Mouse (Mus musculus) MEL (cell line): Measurements from ENCODE around the gene S100a5. TPM values are rescaled to one million over a fixed set of nuclear protein-coding genes. Genes with fewer than 3 reads are reported as not detected.

Experiments
- DNase-seq: peaks from one replicate; pipeline ENCODE4 v3.0.0; 2011; ENCODE audit warnings: low read depth, low spot score
- H3K27ac ChIP-seq: 2 replicates; pipeline ENCODE4 v1.5.1; 2012; ENCODE audit warnings: low read depth, mild to moderate bottlenecking, control low read depth, low read length, moderate library complexity; ENCODE audit not compliant: control insufficient read depth
- H3K27me3 ChIP-seq, 2 experiments: fragments of 150-350 bp in 1 of 2; sonication (generic) in 1 of 2; 2 replicates each; pipeline ENCODE4 v1.6.1; 2012; ENCODE audit warnings: low read length in 2 of 2, mild to moderate bottlenecking in 2 of 2, improper control_type of control experiment in 1 of 2, moderate library complexity in 1 of 2; ENCODE audit not compliant: insufficient read depth in 2 of 2, control insufficient read depth in 1 of 2
- H3K36me3 ChIP-seq, 2 experiments: 2 replicates each; pipeline ENCODE4 v1.6.1; 2012 to 2014; ENCODE audit warnings: low read length in 2 of 2, improper control_type of control experiment in 1 of 2, inconsistent platforms in 1 of 2, mild to moderate bottlenecking in 1 of 2; ENCODE audit not compliant: insufficient read depth in 2 of 2, control insufficient read depth in 1 of 2
- H3K4me1 ChIP-seq, 2 experiments: fragments of 150-350 bp in 1 of 2; sonication (generic) in 1 of 2; 2 replicates each; pipeline ENCODE4 v1.6.1; 2012; ENCODE audit warnings: low read length in 2 of 2, improper control_type of control experiment in 1 of 2, mild to moderate bottlenecking in 1 of 2; ENCODE audit not compliant: insufficient read depth in 2 of 2, control insufficient read depth in 1 of 2
- H3K4me3 ChIP-seq, 2 experiments: fragments of 150-350 bp in 1 of 2; sonication (generic) in 1 of 2; 2 replicates each; pipeline ENCODE4 v1.5.1; 2012; ENCODE audit warnings: low read depth in 2 of 2, low read length in 2 of 2, mild to moderate bottlenecking in 2 of 2, moderate library complexity in 2 of 2, control low read depth in 1 of 2, improper control_type of control experiment in 1 of 2; ENCODE audit not compliant: control insufficient read depth in 1 of 2, insufficient read depth in 1 of 2
- H3K79me2 ChIP-seq: 2 replicates; pipeline ENCODE4 v1.6.1; 2012; ENCODE audit warnings: mild to moderate bottlenecking, low read length, moderate library complexity; ENCODE audit not compliant: control insufficient read depth, poor library complexity, insufficient read depth
- H3K9ac ChIP-seq: 2 replicates; pipeline ENCODE4 v1.6.1; 2012; ENCODE audit warnings: low read depth, mild to moderate bottlenecking, control low read depth, low read length, moderate library complexity; ENCODE audit not compliant: control insufficient read depth, poor library complexity, severe bottlenecking
- H3K9me3 ChIP-seq: fragments of 150-350 bp; sonication (generic); replicated peaks from 2 replicates; pipeline ENCODE4 v1.6.1; 2012; ENCODE audit warnings: mild to moderate bottlenecking, low read length, improper control_type of control experiment, moderate library complexity; ENCODE audit not compliant: insufficient read depth
- BHLHE40 ChIP-seq: IDR thresholded peaks from 2 replicates; pipeline ENCODE4 v1.6.1; 2012; ENCODE audit warnings: low read depth, mild to moderate bottlenecking, inconsistent platforms, low read length, improper control_type of control experiment, borderline replicate concordance
- CHD1 ChIP-seq: IDR thresholded peaks from 2 replicates; pipeline ENCODE4 v1.6.1; 2012; ENCODE audit warnings: low read depth, mild to moderate bottlenecking, inconsistent platforms, low read length, improper control_type of control experiment
- CHD2 ChIP-seq: IDR thresholded peaks from 2 replicates; pipeline ENCODE4 v1.6.1; 2011; ENCODE audit warnings: low read length, improper control_type of control experiment
- CTCF ChIP-seq, 3 experiments: IDR thresholded peaks in 2 of 3; conservative IDR thresholded peaks in 1 of 3; 2 replicates each; pipeline ENCODE4 v1.5.1; 2011 to 2012; ENCODE audit warnings: low read length in 3 of 3, low read depth in 2 of 3, mild to moderate bottlenecking in 2 of 3, improper control_type of control experiment in 1 of 3, inconsistent platforms in 1 of 3, mixed read lengths in 1 of 3, moderate library complexity in 1 of 3; ENCODE audit not compliant: control insufficient read depth in 1 of 3, insufficient read depth in 1 of 3, poor library complexity in 1 of 3, severe bottlenecking in 1 of 3
- EP300 ChIP-seq, 2 experiments: IDR thresholded peaks; 2 replicates each; pipeline ENCODE4 v1.6.1; 2011; ENCODE audit warnings: improper control_type of control experiment in 2 of 2, low read length in 2 of 2, low read depth in 1 of 2, mild to moderate bottlenecking in 1 of 2
- GATA1 ChIP-seq: IDR thresholded peaks from 2 replicates; pipeline ENCODE4 v1.6.1; 2011; ENCODE audit warnings: low read depth, low read length, improper control_type of control experiment
- KAT2A ChIP-seq: conservative IDR thresholded peaks from 2 replicates; pipeline ENCODE4 v1.6.1; 2012; ENCODE audit warnings: low read depth, low read length, improper control_type of control experiment, inconsistent platforms
- MAFK ChIP-seq: IDR thresholded peaks from 2 replicates; pipeline ENCODE4 v1.6.1; 2011; ENCODE audit warnings: low read depth, mild to moderate bottlenecking, low read length, improper control_type of control experiment, borderline replicate concordance
- MAX ChIP-seq: IDR thresholded peaks from 2 replicates; pipeline ENCODE4 v1.6.1; 2011; ENCODE audit warnings: low read length, improper control_type of control experiment
- MAZ ChIP-seq: IDR thresholded peaks from 2 replicates; pipeline ENCODE4 v1.6.1; 2012; ENCODE audit warnings: low read depth, mild to moderate bottlenecking, inconsistent platforms, low read length, improper control_type of control experiment
- MXI1 ChIP-seq: IDR thresholded peaks from 2 replicates; pipeline ENCODE4 v1.6.1; 2011; ENCODE audit warnings: mild to moderate bottlenecking, low read depth, low read length, improper control_type of control experiment
- NELFE ChIP-seq: IDR thresholded peaks from 2 replicates; pipeline ENCODE4 v1.6.1; 2011; ENCODE audit warnings: low read depth, low read length, improper control_type of control experiment
- NRF1 ChIP-seq: IDR thresholded peaks from 2 replicates; pipeline ENCODE4 v1.6.1; 2014; ENCODE audit warnings: low read depth, mild to moderate bottlenecking, inconsistent platforms, low read length, improper control_type of control experiment, moderate library complexity; ENCODE audit not compliant: poor library complexity, insufficient read depth, severe bottlenecking
- POLR2AphosphoS2 ChIP-seq: IDR thresholded peaks from 2 replicates; pipeline ENCODE4 v1.6.1; 2011; ENCODE audit warnings: low read length, improper control_type of control experiment
- POLR2AphosphoS5 ChIP-seq: IDR thresholded peaks from 2 replicates; pipeline ENCODE4 v1.6.1; 2012; ENCODE audit warnings: low read depth, borderline replicate concordance, mild to moderate bottlenecking, inconsistent platforms, low read length, moderate library complexity, mixed read lengths
- TAL1 ChIP-seq: IDR thresholded peaks from 2 replicates; pipeline ENCODE4 v1.6.1; 2012; ENCODE audit warnings: mild to moderate bottlenecking, inconsistent platforms, low read length, moderate library complexity, mixed read lengths
- TBP ChIP-seq: IDR thresholded peaks from 2 replicates; pipeline ENCODE4 v1.8.0; 2011; ENCODE audit warnings: low read depth, low read length, improper control_type of control experiment
- UBTF ChIP-seq: IDR thresholded peaks from 2 replicates; pipeline ENCODE4 v1.6.1; 2012; ENCODE audit warnings: low read depth, mild to moderate bottlenecking, inconsistent platforms, low read length, improper control_type of control experiment, moderate library complexity, borderline replicate concordance; ENCODE audit not compliant: insufficient read depth
- USF2 ChIP-seq, 2 experiments: IDR thresholded peaks; 2 replicates each; pipeline ENCODE4 v1.6.1; 2011 to 2012; ENCODE audit warnings: improper control_type of control experiment in 2 of 2, low read length in 2 of 2, borderline replicate concordance in 1 of 2, inconsistent platforms in 1 of 2, low read depth in 1 of 2, mild to moderate bottlenecking in 1 of 2; ENCODE audit not compliant: insufficient read depth in 1 of 2
- ZC3H11A ChIP-seq: IDR thresholded peaks from 2 replicates; pipeline ENCODE4 v1.6.1; 2012; ENCODE audit warnings: low read depth, mild to moderate bottlenecking, inconsistent platforms, low read length, improper control_type of control experiment
- ZKSCAN1 ChIP-seq: IDR thresholded peaks from 2 replicates; pipeline ENCODE4 v1.6.1; 2012; ENCODE audit warnings: low read depth, mild to moderate bottlenecking, inconsistent platforms, low read length, improper control_type of control experiment, moderate library complexity
- ZMIZ1 ChIP-seq: IDR thresholded peaks from 2 replicates; pipeline ENCODE4 v1.6.1; 2012; ENCODE audit warnings: low read depth, mild to moderate bottlenecking, inconsistent platforms, low read length, improper control_type of control experiment, moderate library complexity
- polyA plus RNA-seq, 2 experiments: library from polyadenylated mRNA; stranded (reverse) in 1 of 2; unstranded in 1 of 2; fragments of >175 nt in 1 of 2; fragments of >200 nt in 1 of 2; gene quantifications; 2 replicates each; pipeline versions ENCODE4 v1.2.1 to v1.2.4; 2012; ENCODE audit warnings: low replicate concordance in 2 of 2, low read depth in 1 of 2; ENCODE audit not compliant: insufficient read length in 2 of 2, insufficient read depth in 1 of 2, missing spikeins in 1 of 2
- total RNA-seq: library from RNA; depleted of rRNA; stranded (reverse); fragments of 300-350 nt; gene quantifications from 2 replicates; pipeline ENCODE4 v1.2.3, GENCODE M21; 2012

The S100a5 gene
- total and polyA plus RNA-seq, 3 experiments, result not detected

- no peak for TF ChIP-seq USF2 (IDR thresholded peaks at IDR 0.05; ENCODE audit: borderline replicate concordance in 1 of 2, insufficient read depth in 1 of 2, low read depth in 1 of 2, low read length in 2 of 2)
- TF ChIP-seq POLR2AphosphoS2, result no peak
These were observed 17.2 kb downstream of the S100a5 start (continued) for GRCm38 (mm10) chr3:90625496-90625895.

DNA sequence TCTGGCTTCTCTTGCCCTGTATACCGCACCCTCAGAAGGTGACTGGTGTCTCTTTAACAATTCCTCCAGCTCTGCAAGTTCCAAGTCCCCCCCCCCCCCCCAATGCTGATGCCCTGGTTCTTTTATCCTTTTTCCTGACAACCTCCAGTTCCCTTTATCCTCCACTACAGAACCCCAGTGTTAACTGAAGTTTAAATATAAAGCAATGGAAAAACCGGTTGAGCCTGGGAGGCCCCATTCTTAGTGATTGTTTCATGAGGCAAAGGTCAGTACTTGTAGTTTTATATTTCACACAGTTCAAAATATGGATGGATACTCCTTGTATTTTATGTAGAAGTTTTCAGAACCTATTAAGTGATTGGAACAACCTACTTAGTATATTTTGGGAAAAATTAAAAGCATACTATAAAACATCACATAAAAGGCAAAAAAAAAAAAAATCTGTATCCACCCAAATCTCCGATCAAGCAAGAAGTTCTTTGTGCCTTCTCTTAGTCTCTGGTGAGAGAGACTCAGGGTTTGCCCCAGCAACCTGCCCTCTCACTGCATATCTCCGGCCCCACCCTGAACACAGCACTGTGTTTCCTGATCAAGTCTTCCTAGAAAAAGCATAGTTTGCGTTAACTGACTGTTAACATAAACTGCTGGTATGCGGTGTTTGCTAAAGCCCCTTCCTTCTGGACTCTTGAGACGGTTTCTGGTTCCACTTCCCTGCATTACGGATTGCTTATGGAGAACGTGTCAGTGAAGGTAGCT, 18.1 kb downstream of the S100a5 start:
- H3K36me3 ChIP-seq, result no peaks in the 10 kb centered on the region
- no peak for TF ChIP-seq GATA1
- no peak for TF ChIP-seq TBP
- TF ChIP-seq POLR2AphosphoS5, result no peak
- no peak for TF ChIP-seq EP300 (IDR thresholded peaks at IDR 0.05; ENCODE audit: low read depth in 1 of 2, low read length in 2 of 2)
- TF ChIP-seq TAL1, result no peak
- TF ChIP-seq ZC3H11A, result no peak
- no peak for TF ChIP-seq UBTF
- no peak for TF ChIP-seq POLR2AphosphoS2
- TF ChIP-seq BHLHE40, result no peak
- TF ChIP-seq ZKSCAN1, result no peak
- TF ChIP-seq CTCF (IDR thresholded peaks at IDR 0.05 in 2 of 3, conservative IDR thresholded peaks at IDR 0.05 in 1 of 3; ENCODE audit: control insufficient read depth in 1 of 3, insufficient read depth in 1 of 3, low read depth in 2 of 3, low read length in 3 of 3, poor library complexity in 1 of 3, severe bottlenecking in 1 of 3), result no peak
- TF ChIP-seq CHD2, result no peak
- no peak for TF ChIP-seq NELFE
- TF ChIP-seq NRF1, result no peak
- TF ChIP-seq, all 39 proteins: peak for 0
- H3K9ac ChIP-seq, result no peak overlapping the region

DNA sequence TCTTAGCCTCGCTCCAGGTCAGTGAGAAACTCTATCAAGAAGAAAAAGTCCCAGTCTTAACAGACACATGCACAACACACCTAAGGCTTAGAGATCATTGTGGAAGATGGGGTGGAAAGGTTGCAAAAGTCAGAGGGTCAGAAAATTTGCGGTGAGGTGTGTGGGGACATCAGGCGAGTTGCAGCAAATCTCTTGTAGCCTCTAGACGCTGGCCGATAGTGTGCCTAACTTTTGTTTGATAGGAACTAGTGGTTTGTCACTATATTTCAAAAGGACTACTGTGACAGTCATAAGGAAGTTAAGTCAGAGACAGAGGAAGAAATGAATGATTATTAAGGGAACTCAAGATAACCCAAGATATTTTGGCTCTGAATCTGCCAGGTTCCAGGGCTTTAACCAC, 19.0 kb downstream of the S100a5 start:
- no peaks in the 10 kb centered on the region for H3K4me1 ChIP-seq
- TF ChIP-seq POLR2AphosphoS2 (no peak), MAX (no peak), MXI1 (no peak), MAFK (no peak), KAT2A (no peak), ZMIZ1 (no peak), ZKSCAN1 (no peak), CHD1 (no peak), MAZ (no peak), BHLHE40 (no peak), EP300 (IDR thresholded peaks at IDR 0.05; ENCODE audit: low read depth in 1 of 2, low read length in 2 of 2) (no peak)
- TF ChIP-seq, all 39 proteins: peak for 0
- Histone ChIP-seq H3K9me3 (no peaks in the 10 kb centered on the region), H3K27ac (no peak overlapping the region), H3K9ac (no peak overlapping the region), H3K4me3 (no peak overlapping the region), H3K36me3 (no peaks in the 10 kb centered on the region), H3K79me2 (no peaks in the 10 kb centered on the region), H3K27me3 (peaks cover 15 to 22% of the 10 kb centered on the region in 2 experiments)
- no peak for DNase-seq

More for the DNA sequence above, 18.1 kb downstream of the S100a5 start:
- no peaks in the 10 kb centered on the region for H3K79me2 ChIP-seq
- DNase-seq, result no peak
- no peak overlapping the region for H3K27ac ChIP-seq
- H3K4me3 ChIP-seq, result no peak overlapping the region
- no peaks in the 10 kb centered on the region for H3K4me1 ChIP-seq
- peaks cover 15 to 22% of the 10 kb centered on the region in 2 experiments for H3K27me3 ChIP-seq
- H3K9me3 ChIP-seq, result no peaks in the 10 kb centered on the region
